Mouse (Mus musculus): Measurements from ENCODE around the gene Fam71f1.
A peak's percentile ranks its signal among the peaks of the same experiment; 100 is the strongest.

Fam71f1 gene

DNA sequence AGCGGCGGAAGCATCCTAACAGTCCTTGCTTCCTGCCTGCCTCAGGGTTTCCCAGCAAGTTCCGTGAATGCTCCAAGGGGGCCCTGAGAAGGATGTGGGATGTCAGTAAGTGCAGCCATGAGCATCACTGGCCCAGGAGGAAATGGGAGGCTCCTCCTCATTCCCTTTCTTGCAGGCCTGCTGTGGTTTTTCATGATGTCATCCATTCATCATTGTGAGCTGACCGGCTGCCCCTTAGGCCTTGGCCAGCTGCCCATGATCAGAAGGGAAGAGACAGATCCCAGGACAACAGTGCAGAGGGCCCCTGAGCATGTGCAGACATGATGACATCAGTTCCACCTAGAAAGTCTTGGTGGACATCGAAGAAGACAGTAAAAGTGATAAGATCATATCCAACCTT lies at the start of gene Fam71f1:
Gene Fam71f1 (plus strand): TSS at position 262 of the 400 bp plus-strand sequence.
- no peak for DNase-seq (ENCODE audit: low read depth)

DNA sequence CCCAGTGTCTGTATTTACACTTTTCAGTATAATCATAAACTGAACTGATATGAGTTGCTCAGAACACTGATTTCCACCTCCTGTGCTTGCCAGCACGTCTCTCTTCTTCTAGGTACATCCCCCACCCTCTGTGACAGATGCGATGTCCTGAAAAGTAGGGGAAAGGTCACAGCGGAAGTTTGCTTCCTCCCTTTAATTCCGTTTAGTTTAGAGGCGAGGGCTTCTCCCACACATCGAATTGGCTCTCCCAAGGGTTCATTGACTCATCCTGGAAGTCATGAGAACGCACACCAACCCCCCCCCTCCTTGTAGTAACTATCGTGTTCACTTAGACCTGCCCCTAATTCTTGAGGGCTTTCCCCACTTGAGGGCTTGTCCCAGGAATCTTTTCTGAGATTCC lies 48.0 kb upstream of the Fam71f1 start:
- DNase-seq (ENCODE audit: low read depth) = peak; percentile 79

DNA sequence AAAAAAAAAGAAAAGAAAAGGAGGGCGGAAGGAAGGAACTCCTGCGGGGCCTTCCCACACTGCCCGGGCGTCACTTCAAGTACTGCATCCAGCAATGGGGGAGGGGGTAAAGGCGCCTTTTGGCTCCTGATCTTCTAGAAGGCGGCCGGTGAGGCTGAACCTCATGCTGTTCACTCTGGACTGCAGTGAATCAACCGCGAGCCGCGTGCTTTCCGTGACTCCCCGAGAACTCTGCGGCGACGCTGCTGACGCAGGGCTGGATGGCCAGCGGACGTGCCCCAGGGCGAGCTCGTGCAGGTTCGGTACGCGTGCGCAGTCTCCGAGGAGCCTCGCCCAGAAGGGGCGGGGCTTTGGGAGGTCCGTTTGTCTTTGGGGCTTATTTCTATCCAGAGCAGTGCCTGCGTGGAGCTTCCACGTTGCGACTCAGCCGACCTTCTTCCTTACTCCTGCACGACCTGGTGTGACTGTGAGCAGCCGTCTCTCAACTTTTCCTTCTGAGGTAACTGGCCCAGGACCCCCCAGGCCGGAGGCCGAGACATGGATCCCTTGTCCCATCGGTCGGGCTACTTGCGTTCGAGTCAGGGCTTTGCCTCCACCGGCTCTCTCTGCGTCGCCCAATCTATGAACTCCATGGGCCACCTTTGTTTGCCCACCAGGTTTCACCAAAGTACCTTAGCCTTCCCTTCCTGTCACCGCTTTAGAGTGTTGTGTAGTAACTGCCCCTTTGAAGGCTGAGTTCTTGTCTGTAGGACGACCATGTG lies 46.4 kb upstream of the Fam71f1 start, which contains the start of gene Hilpda:
Gene Hilpda (plus strand): TSS at position 177 of the 761 bp plus-strand sequence.
- peak; percentile 97 for DNase-seq (ENCODE audit: low read depth)

DNA sequence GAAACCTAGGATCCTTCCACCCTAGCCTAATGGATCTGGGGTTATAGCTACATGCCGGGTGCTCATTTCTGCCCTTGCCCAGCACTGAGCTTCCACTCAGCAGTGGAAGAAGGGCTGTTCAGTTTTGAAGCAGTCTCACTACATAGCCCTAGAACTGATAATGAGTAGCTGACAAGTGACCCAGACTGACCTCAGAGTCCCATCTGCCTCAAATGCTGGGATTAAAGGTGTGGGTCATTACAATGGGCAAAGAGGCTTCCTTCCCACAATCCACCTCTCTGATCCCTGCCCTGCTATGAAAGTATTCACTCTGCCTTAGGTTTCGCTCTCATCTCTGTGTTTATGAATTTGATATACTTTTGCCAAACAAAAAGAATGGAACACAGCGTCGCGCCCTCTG lies 42.2 kb upstream of the Fam71f1 start:
- no peak for DNase-seq (ENCODE audit: low read depth)

DNA sequence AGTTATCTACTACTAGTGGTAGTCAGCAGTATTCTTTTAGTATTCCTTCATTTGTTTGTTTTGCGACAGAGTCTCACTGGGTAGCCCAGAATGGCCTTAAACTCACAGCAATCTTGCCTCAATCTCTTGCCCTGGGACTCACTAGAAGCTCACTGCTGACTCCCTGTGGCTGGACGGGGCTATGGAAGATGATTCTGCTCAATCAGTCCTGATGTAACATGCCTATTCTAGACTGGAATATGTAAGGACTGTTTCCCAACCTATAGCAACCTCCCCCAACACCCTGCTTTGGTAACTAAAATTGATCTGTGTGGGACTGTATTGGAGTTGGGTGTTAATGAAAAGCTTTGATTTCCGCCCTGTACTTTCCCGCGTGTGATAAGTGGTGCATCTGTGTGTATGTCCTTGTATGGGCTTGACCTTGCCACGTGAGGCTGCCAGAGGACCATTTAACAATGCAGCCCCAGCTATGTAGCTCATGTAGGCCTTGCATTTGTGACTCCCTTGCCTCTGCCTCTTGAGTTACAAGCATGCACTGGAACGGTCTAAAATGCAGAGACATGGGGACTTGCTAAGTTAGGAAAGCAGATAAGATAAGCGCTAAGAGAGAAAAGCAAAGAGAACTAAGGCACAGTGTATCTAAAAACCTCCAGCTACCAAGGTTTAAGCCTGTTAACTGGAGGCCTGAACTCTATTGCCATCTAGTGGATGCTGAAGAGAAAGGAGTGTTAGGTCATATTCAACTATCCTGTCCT lies 40.2 kb upstream of the Fam71f1 start:
- peak; percentile 78 for DNase-seq (ENCODE audit: low read depth)

DNA sequence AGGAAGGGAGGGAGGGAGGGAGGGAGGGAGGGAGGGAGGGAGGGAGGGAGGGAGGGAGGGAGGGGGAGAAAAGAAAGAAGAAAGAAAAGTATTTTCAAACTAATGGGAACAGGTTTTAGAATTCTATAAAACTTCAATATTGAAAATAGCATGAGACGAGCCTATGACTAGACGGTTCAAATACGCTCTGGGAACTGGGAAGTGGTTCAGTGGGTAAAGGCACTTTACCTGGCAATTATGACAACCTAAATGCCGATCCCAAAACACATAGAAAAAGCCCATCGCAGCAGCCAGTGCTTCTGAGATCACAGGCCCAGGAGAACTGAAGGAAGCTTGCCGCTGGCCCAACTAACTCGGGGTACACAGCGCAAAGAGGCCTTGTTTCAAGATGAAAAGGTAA lies 39.6 kb upstream of the Fam71f1 start, which contains the start of gene Fam71f2:
Gene Fam71f2 (plus strand): TSS at position 301 of the 400 bp plus-strand sequence.
- no peak for DNase-seq (ENCODE audit: low read depth)

DNA sequence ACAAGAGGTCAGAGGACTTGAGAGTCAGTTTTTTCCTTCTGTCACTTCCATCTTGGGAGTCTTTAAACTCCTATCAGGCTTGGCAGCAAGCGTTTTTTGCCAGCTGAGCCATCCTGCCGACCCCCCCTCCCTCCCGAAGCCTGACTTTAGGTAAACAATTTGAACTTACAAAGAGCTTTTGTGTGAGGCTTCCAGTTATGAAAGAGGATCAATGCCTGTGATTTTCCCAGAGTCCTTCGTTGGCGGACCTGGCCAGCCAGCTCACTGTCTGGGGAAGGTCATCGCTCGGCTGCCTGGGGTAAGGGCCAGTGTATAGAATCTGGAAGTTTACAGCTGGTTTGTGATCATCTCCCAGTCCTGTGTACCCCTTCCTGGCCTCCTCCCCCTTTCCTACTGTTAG lies 38.3 kb upstream of the Fam71f1 start:
- no peak for DNase-seq (ENCODE audit: low read depth)

DNA sequence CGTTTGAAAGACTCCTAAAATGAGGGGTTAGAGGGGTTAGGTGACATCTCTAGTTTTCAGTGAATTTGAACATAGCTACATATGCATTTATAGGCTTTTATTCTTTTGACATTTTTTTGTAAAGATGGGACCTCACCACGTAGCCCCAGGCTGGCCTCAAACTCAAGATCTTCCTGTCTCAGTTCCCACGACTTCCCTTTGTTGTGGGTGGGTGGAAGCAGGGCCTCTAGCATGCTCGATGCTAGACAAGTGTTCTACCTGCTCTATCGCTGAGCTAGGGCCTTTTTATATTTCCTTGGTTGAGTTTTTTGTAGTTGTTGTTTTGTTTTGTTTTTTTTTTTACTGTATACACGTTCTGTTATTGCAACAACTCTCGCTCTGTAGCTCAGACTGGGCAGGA lies 32.1 kb upstream of the Fam71f1 start:
- DNase-seq (ENCODE audit: low read depth) = peak; percentile 64

DNA sequence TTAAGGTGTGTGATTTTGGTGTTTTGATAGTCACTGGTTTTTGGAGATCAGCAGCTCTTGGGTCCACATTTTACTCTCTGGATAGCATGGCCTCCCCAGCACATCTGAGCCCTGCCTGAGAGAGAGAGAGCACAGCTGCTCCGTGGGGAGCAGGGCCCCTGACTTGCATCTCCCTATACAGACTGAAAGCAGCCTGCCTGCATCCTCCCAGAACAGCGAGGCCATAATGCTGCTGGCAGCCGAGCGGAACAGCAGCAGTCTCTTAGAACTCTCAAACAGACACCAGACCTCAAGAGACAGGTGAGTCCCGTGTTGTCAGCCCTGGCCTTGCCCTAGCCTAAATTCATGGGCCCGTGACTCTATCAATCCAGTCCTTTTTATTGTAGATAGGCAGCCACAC lies 31.5 kb upstream of the Fam71f1 start:
- peak; percentile 41 for DNase-seq (ENCODE audit: low read depth)

DNA sequence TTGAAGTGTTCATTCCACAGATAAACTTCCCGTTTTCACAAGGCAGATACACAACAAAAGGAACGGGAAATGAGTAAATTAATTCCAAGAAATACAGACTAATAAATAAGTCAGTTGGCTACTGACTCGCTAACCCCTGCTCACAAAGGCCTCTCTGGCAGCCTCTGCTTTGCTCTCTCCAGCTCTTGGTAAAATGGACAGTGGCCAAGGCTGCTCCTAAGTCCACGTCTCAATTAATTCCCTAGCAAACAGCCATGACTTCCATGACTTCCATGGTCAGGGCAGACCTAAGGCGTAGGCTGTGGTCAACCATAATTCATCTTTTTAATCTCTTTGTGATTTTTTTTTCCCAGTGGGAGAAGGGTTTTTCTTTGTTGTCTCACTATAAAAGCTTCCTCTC lies 31.0 kb upstream of the Fam71f1 start:
- no peak for DNase-seq (ENCODE audit: low read depth)

DNA sequence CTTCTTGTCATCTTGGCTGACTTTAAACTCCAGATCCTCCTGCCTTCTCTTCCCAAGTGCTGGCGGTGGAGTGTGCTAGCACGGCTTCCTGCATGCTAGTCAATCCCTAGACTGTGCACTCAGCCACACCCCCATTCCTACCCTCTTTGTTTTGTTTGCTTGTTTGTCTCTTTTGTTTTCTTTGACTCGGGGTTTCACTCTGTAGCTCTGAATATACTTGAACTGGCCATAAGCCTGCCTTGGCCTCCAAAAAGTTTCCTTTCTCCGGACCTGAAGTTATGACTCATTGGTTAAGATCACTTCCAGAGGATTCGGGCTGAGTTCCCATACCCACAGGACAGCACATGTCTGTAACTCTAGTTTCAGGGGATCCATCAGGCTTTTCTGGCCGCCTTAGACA lies 30.3 kb upstream of the Fam71f1 start:
- DNase-seq (ENCODE audit: low read depth) = no peak

DNA sequence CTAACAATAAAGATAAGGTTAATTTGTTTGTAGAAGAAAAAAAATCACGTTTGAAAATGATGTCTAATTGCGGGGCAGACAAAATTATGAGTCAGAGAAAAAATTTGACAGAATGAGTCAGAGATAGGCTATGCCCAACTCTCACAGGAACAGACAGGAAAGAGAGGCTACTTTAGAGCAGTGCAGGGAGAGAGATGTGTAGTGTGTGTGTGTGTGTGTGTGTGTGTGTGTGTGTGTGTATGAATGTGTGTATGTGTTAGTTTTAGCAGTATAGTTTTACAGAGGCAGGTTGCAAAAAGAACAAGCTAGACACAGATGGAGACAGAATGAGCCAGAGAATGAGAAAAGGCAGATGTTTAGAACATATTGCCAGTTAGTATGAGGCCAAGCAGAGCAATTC lies 19.8 kb upstream of the Fam71f1 start:
- DNase-seq (ENCODE audit: low read depth) = no peak

DNA sequence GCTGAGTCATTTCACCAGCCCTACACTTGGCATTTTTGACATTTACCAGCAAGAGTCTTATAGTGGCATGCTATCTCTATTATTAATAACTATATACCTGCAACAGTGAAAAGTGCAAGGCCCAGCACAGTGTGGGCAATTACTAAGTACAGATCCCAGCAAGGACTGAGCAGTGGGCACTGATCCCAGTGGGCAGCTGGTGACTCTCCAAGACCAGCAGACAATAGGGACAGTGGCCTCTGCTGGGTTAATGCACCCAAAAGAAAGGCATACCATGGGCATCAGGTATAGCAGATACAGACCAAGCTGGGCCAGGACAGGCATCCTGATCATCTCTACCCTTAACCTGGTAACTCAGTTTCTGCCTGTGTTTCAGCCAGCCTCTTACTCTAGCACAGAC lies 15.7 kb upstream of the Fam71f1 start:
- no peak for DNase-seq (ENCODE audit: low read depth)

DNA sequence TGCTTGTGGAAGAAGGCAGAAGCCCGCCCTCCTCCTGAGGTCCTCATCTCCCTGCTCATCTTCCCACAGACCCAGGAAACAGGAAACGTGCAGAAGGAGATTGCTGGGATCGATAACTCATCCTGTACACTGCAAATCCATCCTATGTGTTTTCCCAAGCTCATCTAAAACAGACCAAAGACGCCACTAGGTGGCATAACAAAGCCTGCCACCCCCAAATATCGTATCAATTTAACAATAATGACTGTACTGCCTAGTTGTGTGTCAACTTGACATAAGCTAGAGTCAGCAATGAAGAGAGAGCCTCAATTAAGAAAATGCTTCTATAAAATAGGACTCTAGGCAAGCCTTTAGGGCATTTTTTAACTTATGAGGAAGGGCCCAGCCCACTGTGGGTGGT lies 15.2 kb upstream of the Fam71f1 start:
- DNase-seq (ENCODE audit: low read depth) = no peak

DNA sequence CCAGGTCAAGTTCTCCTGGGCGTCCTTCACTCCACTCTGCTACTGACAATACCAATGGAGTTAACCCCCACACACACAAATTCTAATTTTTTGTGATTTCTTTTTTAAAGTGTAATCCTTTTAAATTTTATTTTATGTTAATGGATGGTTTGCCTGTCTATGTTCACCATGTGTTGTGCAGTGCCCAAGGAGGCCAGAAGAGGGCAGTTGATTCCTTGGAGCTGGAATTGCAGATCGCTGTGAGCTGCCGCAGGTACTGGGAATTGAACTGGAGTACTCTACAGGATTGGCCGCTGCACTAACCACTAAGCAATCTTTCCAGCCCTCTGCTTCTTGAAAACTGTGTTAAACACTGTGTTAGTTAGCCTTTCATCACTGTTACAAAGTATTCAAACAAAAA lies 13.5 kb upstream of the Fam71f1 start:
- DNase-seq (ENCODE audit: low read depth) = no peak

DNA sequence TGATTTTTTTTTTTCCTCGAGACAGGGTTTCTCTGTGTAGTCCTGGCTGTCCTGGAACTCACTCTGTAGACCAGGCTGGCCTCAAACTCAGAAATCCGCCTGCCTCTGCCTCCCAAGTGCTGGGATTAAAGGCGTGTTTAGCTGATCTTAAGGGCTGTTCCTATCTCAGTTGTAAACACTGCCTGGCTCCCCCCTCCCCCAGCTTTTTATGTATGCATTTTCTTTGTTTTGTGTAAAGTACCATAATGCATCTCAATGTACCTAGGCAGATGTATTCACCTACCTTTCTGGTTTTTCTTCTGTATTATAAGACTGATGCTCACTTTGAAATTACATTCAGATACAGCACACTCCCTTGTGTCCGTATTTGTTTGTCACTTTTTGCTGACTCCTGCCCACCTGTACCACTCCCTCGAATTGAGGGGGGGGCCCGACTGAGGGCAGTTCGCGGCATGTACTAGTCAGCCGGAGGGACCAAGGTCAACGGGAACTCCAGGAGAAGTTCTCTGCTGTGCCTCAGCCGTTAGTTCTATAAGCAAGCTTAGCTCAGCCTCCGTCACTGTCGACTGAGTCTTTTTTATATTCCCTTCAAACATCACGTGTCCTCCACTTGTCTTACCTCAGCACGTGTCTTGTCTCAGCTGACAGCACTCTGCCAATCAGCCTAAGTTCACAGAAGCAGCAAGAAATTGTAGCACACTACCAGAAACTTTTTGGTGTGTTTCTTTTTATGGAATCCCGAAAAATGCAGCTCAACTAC lies 9.9 kb upstream of the Fam71f1 start:
- DNase-seq (ENCODE audit: low read depth) = no peak

DNA sequence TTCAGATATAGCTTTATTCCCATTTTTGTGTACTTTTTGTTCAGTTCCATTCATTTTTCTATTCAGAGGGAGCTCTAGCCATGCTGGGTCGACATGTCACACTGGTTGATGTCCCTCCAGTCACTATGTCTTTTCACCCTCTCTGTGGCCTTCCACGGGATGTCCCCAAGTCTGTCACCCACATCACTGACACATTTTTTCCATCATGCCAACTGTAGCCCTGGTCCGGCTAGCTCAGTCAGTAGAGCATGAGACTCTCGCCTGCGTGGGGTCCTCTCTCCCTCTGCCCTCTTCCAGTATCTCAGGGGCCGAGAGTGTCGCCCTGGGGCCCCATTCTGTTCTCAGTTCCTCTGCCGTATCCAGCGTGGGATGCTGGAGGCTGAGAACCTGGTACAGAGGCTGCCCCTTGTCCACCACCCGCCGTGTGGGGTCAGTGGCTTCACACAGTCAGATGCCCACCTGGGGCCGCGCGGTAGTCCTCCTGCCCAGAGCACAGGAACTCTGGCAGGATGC lies 5.2 kb upstream of the Fam71f1 start:
- DNase-seq (ENCODE audit: low read depth) = no peak

DNA sequence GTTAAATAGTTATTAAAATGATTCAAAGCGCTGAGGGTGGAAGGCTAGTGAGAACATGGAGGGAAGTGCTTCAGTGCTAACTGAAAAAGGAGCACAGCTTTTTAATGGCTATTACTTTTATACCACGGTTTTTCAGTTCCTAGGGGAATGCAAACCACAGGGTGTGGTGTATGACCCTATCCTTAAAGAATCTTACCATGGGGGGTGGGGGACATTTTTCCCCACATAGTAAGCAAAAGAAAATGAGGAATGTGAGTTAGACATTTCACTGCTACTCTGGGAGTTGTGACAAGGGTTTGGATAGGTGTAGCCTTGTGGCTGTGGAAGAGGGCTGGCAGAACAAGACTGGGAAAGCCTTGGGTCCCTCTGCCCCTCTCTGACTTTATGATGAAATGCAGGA lies 1.7 kb upstream of the Fam71f1 start:
- DNase-seq (ENCODE audit: low read depth) = no peak

DNA sequence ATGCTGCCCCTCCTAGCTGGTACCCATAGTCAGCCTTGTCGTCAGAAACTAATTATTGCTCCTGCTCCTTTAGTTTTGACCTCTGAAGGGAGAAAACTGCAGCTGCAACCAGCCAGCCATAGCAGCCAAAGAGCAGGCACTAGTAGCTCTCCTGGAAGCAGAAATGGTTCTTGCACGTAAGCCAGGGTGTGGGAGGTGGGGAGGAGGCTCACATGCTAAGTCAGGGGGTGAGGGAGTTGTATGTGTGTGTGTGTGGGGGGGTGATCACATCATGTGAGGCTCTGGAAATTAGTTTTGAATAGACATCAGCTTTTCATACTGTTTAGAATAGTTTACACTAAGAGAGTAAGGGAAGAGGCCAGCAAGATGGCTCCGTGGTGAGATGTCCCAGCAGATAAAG lies 999 bp upstream of the Fam71f1 start:
- no peak for DNase-seq (ENCODE audit: low read depth)

DNA sequence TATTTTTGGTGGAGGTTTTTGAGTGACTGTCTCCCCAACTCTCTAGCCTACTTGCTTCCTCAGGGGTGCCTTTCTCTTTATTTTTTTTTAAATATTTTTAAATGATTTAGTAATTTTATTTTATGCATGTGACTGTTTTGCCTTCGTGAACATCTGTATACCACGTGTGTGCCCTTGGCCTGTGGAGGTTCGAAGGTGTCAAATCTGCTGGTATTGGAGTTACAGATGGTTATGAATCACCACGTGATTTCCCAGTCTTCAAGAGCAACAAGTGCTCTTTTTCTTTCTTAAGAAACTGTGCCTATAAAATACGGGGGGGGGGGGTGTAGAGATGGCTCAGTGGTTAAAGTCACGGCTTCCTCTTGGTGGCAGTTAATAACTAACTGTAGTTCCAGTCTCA lies 2.6 kb downstream of the Fam71f1 start:
- no peak for DNase-seq (ENCODE audit: low read depth)

DNA sequence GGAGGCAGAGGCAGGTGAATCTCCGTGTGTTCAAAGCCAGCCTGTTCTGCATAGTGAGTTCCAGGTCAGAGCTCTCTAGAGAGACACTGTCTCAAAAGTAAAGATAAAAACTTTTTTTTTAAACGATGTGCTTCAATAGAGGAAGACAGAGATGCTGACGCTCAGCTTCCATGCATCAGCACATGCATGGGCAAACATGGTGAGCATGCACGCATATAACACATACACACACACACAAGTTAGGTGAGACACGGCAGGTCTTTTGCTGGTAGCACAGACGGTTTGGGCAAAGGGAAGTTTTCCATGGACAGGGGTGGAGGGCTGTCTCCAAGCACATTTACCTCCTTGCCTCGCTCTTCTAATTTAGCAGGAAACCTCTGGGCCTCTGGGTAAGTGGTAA lies 3.2 kb downstream of the Fam71f1 start:
- DNase-seq (ENCODE audit: low read depth) = no peak

DNA sequence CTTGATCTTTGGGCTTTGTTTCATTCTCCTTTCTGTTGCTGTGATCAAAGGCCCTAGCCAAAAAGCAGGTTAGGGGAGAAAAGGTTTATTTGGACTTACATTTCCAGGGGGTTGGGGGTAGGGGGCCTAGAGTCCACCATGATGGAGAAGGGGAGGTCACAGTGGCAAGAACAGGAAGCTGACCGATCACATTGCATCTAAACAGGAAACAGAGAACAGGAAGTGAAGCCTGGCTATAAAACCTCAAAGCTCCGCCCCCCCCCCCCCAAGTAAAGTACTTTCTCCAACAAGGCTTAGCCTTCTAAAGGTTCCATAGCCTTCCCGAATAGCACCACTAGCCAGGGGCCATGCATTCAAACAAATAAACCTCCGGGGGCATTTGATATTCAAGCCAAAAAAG lies 3.8 kb downstream of the Fam71f1 start:
- peak; percentile 16 for DNase-seq (ENCODE audit: low read depth)

DNA sequence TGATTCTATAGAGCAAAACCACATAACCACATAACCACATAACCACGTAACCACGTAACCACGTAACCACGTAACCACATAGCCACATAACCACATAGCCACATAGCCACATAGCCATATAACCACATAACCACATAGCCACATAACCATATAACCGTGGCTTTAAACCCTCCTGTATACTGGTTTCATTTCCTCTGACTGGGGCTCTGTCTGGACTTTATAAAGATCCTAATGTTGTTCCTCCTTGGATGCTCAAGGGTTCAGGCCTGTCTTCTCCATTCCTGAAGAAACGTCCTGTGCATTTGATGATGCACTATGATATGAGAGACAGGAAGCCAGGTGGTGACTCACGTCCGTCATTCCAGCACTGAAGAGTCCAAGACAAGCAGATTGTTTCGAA lies 8.0 kb downstream of the Fam71f1 start:
- DNase-seq (ENCODE audit: low read depth) = no peak

Data from naive thymus-derived CD4-positive, alpha-beta T cell, adult 2 months (primary cell).